Mouse (Mus musculus) liver, embryonic 12.5 days (tissue): ENCODE measurements at regions not wholly inside any gene's neighbourhood (a gene's known extent, or its start where the extent isn't known, plus 50 kb on each side); places are given as distances from the start of the nearest gene placed in this dataset.

Experiments used
- ATAC-seq: fragments of 200-750 bp; cut with Nextera tagmentation; 2 replicates; pipeline ENCODE4 v1.8.0; 2017; ENCODE audit warnings: moderate number of reproducible peaks, mild to moderate bottlenecking, moderate library complexity
- H3K27ac ChIP-seq: fragments of 300-500 bp; sonication (generic); 2 replicates; pipeline ENCODE4 v1.5.1; 2016; ENCODE audit warnings: mild to moderate bottlenecking
- H3K27me3 ChIP-seq: fragments of 300-500 bp; sonication (generic); replicated peaks from 2 replicates; pipeline ENCODE4 v1.6.1; 2016; ENCODE audit warnings: mild to moderate bottlenecking, moderate library complexity
- H3K36me3 ChIP-seq: fragments of 300-500 bp; sonication (generic); 2 replicates; pipeline ENCODE4 v1.6.1; 2016; ENCODE audit warnings: mild to moderate bottlenecking, moderate library complexity
- H3K4me1 ChIP-seq: fragments of 300-500 bp; sonication (generic); 2 replicates; pipeline ENCODE4 v1.6.1; 2016
- H3K4me2 ChIP-seq: fragments of 300-500 bp; sonication (generic); 2 replicates; pipeline ENCODE4 v1.6.1; 2016; ENCODE audit warnings: mild to moderate bottlenecking, moderate library complexity
- H3K4me3 ChIP-seq: fragments of 300-500 bp; sonication (generic); 2 replicates; pipeline ENCODE4 v1.5.1; 2016; ENCODE audit warnings: mild to moderate bottlenecking, moderate library complexity
- H3K9ac ChIP-seq: fragments of 300-500 bp; sonication (generic); 2 replicates; pipeline ENCODE4 v1.6.1; 2016; ENCODE audit warnings: mild to moderate bottlenecking, moderate library complexity
- H3K9me3 ChIP-seq: fragments of 300-500 bp; sonication (generic); replicated peaks from 2 replicates; pipeline ENCODE4 v1.6.1; 2016; ENCODE audit warnings: mild to moderate bottlenecking, moderate library complexity
- WGBS: fragments of 180-500 bp; shearing (Covaris S2); methylation state at CpG from one replicate; pipeline ENCODE4 v1.1.7; 2016; ENCODE audit not compliant: insufficient replicate concordance; 5-methylcytosine and 5-hydroxymethylcytosine counted together

- no peak for ATAC-seq
- H3K4me3 ChIP-seq = no peak overlapping the region
- H3K4me1 ChIP-seq = no peaks in the 10 kb centered on the region
- H3K36me3 ChIP-seq = no peaks in the 10 kb centered on the region
- no peak overlapping the region for H3K27ac ChIP-seq
- no peaks in the 10 kb centered on the region for H3K27me3 ChIP-seq
- 67% methylated on average over 11 of the region's 11 CpGs for WGBS
- no peak overlapping the region for H3K4me2 ChIP-seq
- no peaks in the 10 kb centered on the region for H3K9me3 ChIP-seq
- H3K9ac ChIP-seq = no peak overlapping the region
These were observed 232.8 kb upstream of the Tcf21 start for GRCm38 (mm10) chr10:23052480-23053378.

GRCm38 (mm10) chr10:23044466-23044865, 224.5 kb upstream of the Tcf21 start:
- 47% methylated on average over 3 of the region's 3 CpGs for WGBS
- Histone ChIP-seq H3K4me2 (no peak overlapping the region), H3K9ac (no peak overlapping the region), H3K27me3 (no peaks in the 10 kb centered on the region), H3K4me3 (no peak overlapping the region), H3K36me3 (no peaks in the 10 kb centered on the region), H3K4me1 (no peaks in the 10 kb centered on the region), H3K9me3 (no peaks in the 10 kb centered on the region), H3K27ac (no peak overlapping the region)
- no peak for ATAC-seq

GRCm38 (mm10) chr10:23031491-23032126, 211.6 kb upstream of the Tcf21 start:
- Histone ChIP-seq H3K27me3 (no peaks in the 10 kb centered on the region), H3K27ac (no peak overlapping the region), H3K9me3 (no peaks in the 10 kb centered on the region), H3K9ac (no peak overlapping the region), H3K4me2 (no peak overlapping the region), H3K36me3 (no peaks in the 10 kb centered on the region), H3K4me3 (no peak overlapping the region), H3K4me1 (no peaks in the 10 kb centered on the region)
- no peak for ATAC-seq
- WGBS = 60% methylated on average over 4 of the region's 4 CpGs

GRCm38 (mm10) chr10:23027961-23028360, 208.0 kb upstream of the Tcf21 start:
- Histone ChIP-seq H3K27ac (no peak overlapping the region), H3K27me3 (no peaks in the 10 kb centered on the region), H3K9ac (no peak overlapping the region), H3K9me3 (no peaks in the 10 kb centered on the region), H3K4me2 (no peak overlapping the region), H3K36me3 (no peaks in the 10 kb centered on the region), H3K4me1 (no peaks in the 10 kb centered on the region), H3K4me3 (no peak overlapping the region)
- 77% methylated on average over 4 of the region's 4 CpGs for WGBS
- ATAC-seq = no peak

- H3K36me3 ChIP-seq = no peaks in the 10 kb centered on the region
- no peak overlapping the region for H3K27ac ChIP-seq
- no peaks in the 10 kb centered on the region for H3K27me3 ChIP-seq
- no peak overlapping the region for H3K4me3 ChIP-seq
- WGBS = 52% methylated on average over 4 of the region's 4 CpGs
- ATAC-seq = no peak
- no peaks in the 10 kb centered on the region for H3K9me3 ChIP-seq
- no peak overlapping the region for H3K4me2 ChIP-seq
- H3K9ac ChIP-seq = no peak overlapping the region
- H3K4me1 ChIP-seq = no peaks in the 10 kb centered on the region
These were observed 197.2 kb upstream of the Tcf21 start for GRCm38 (mm10) chr10:23017151-23017678.

- H3K4me1 ChIP-seq = no peaks in the 10 kb centered on the region
- 56% methylated on average over 3 of the region's 3 CpGs for WGBS
- H3K4me2 ChIP-seq = no peak overlapping the region
- no peaks in the 10 kb centered on the region for H3K36me3 ChIP-seq
- H3K27me3 ChIP-seq = no peaks in the 10 kb centered on the region
- H3K27ac ChIP-seq = no peak overlapping the region
- no peak overlapping the region for H3K9ac ChIP-seq
- no peak for ATAC-seq
- H3K4me3 ChIP-seq = no peak overlapping the region
- H3K9me3 ChIP-seq = no peaks in the 10 kb centered on the region
These were observed 196.1 kb upstream of the Tcf21 start for GRCm38 (mm10) chr10:23015935-23016694.

GRCm38 (mm10) chr10:23010715-23011114, 190.7 kb upstream of the Tcf21 start:
- H3K36me3 ChIP-seq = no peaks in the 10 kb centered on the region
- H3K4me1 ChIP-seq = no peaks in the 10 kb centered on the region
- no peak overlapping the region for H3K4me3 ChIP-seq
- H3K27me3 ChIP-seq = no peaks in the 10 kb centered on the region
- WGBS = 70% methylated on average over 4 of the region's 4 CpGs
- H3K9me3 ChIP-seq = no peaks in the 10 kb centered on the region
- no peak for ATAC-seq
- H3K9ac ChIP-seq = no peak overlapping the region
- no peak overlapping the region for H3K4me2 ChIP-seq
- no peak overlapping the region for H3K27ac ChIP-seq

- H3K36me3 ChIP-seq = no peaks in the 10 kb centered on the region
- no peak overlapping the region for H3K27ac ChIP-seq
- ATAC-seq = no peak
- H3K4me2 ChIP-seq = no peak overlapping the region
- H3K27me3 ChIP-seq = no peaks in the 10 kb centered on the region
- 51% methylated on average over 2 of the region's 2 CpGs for WGBS
- no peak overlapping the region for H3K4me3 ChIP-seq
- no peaks in the 10 kb centered on the region for H3K9me3 ChIP-seq
- H3K4me1 ChIP-seq = no peaks in the 10 kb centered on the region
- H3K9ac ChIP-seq = no peak overlapping the region
These were observed 190.2 kb upstream of the Tcf21 start for GRCm38 (mm10) chr10:23010201-23010600.

GRCm38 (mm10) chr10:23004768-23005167, 184.8 kb upstream of the Tcf21 start:
- Histone ChIP-seq H3K27me3 (no peaks in the 10 kb centered on the region), H3K36me3 (no peaks in the 10 kb centered on the region), H3K9ac (no peak overlapping the region), H3K4me2 (no peak overlapping the region), H3K4me3 (no peak overlapping the region), H3K4me1 (no peaks in the 10 kb centered on the region), H3K27ac (no peak overlapping the region), H3K9me3 (no peaks in the 10 kb centered on the region)
- ATAC-seq = no peak
- 43% methylated on average over 1 of the region's 1 CpGs for whole genome bisulfite sequencing

- ATAC-seq = no peak
- Histone ChIP-seq H3K4me3 (no peak overlapping the region), H3K27me3 (no peaks in the 10 kb centered on the region), H3K4me2 (no peak overlapping the region), H3K4me1 (no peaks in the 10 kb centered on the region), H3K9ac (no peak overlapping the region), H3K9me3 (no peaks in the 10 kb centered on the region), H3K36me3 (no peaks in the 10 kb centered on the region), H3K27ac (no peak overlapping the region)
These were observed 183.7 kb upstream of the Tcf21 start for GRCm38 (mm10) chr10:23003686-23004085.

GRCm38 (mm10) chr10:22998561-22998960, 178.6 kb upstream of the Tcf21 start:
- Histone ChIP-seq H3K9ac (no peak overlapping the region), H3K9me3 (no peaks in the 10 kb centered on the region), H3K4me1 (no peaks in the 10 kb centered on the region), H3K27ac (no peak overlapping the region), H3K4me3 (no peak overlapping the region), H3K27me3 (no peaks in the 10 kb centered on the region), H3K36me3 (no peaks in the 10 kb centered on the region), H3K4me2 (no peak overlapping the region)
- WGBS = 60% methylated on average over 2 of the region's 2 CpGs
- no peak for ATAC-seq

GRCm38 (mm10) chr10:22997571-22997970, 177.6 kb upstream of the Tcf21 start:
- Histone ChIP-seq H3K27ac (no peak overlapping the region), H3K4me2 (no peak overlapping the region), H3K4me3 (no peak overlapping the region), H3K36me3 (no peaks in the 10 kb centered on the region), H3K9ac (no peak overlapping the region), H3K4me1 (no peaks in the 10 kb centered on the region), H3K27me3 (no peaks in the 10 kb centered on the region), H3K9me3 (no peaks in the 10 kb centered on the region)
- ATAC-seq = no peak
- 76% methylated on average over 5 of the region's 5 CpGs for WGBS
